Mouse (Mus musculus) cerebellum, adult 11 months (tissue): ENCODE measurements around the gene Podxl.
A peak's percentile ranks its signal among the peaks of the same experiment; 100 is the strongest.
"Not testable (repeated sequence)": the region's sequence is repeated elsewhere in the genome, so short reads cannot be mapped to it uniquely, and the experiment has no call there.

Experiments used
- DNase-seq: peaks from one replicate; pipeline ENCODE4 v3.0.0; 2022

The Podxl gene

GRCm38 (mm10) chr6:31564901-31565391 is 1.2 kb upstream of the Podxl start:
- DNase-seq: no peak

DNA sequence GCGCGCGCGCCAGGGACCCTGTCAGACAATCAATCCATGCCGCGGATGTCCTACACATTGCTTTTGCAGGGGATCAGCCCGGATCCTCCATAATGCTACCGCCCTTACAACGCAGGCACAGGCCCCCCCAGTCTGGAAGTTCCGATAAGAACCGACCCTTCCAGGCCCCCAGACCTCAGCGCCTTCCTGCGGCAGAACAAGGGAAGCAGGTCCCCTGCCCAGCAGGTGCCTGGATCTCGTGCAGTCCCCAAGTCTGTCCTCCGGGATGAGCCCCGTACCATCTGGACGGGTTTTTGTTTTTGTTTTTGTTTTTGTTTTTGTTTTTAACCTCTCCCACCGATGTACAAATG is 376 bp upstream of the Podxl start:
- no peak for DNase-seq

DNA sequence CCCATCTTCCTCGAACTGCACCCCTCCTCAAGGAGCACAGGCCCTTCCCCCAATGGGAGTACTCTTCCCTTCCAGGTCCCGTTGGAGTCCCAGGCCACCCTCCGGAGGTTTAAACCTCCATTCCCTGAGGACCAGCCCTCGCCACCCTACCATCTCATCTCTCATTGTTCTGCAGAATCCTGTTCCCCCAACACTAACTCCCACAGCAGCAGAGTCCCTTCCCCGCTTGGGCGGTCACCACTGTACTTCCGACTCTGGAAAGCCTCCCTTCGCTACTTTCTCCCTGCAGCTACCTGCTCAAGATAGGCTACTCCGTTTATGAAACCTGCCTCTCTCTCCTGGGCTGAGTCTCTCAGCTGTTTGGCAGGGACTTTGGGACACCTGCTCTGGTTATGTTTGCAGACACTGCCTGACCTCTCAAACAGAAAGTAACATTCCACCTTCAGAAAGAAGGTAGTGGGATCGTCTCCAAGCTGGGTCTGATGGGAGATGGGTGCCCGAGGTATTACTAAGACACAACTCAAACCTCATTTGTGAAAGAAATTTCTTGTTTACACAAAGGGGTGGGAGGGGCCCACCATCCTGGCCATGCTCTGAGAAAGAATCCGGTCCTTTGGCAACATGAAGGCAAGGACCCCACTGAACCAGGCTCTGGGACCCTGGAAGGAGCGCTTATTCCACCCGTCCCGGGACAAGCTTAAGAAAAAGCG is 1.3 kb downstream of the Podxl start:
- DNase-seq: no peak

DNA sequence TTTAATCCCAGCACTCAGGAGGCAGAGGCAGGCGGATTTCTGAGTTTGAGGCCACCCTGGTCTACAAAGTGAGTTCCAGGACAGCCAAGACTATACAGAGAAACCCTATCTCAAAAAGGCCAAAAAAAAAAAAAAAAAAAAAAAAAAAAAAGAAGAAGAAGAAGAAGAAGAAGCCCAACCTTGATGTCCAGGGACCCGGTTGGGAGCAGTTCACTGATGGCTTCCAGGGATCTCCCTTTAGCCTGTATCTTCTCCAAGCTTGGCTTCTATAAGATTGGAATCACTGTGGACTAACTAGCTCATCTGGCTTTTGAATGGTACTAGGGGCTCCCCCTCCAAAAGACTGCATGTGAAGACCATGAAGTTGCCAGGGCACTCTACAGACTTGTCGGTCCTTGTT is 1.8 kb downstream of the Podxl start:
- DNase-seq: not testable (repeated sequence)

GRCm38 (mm10) chr6:31560138-31560959 is 3.4 kb downstream of the Podxl start:
- no peak for DNase-seq

DNA sequence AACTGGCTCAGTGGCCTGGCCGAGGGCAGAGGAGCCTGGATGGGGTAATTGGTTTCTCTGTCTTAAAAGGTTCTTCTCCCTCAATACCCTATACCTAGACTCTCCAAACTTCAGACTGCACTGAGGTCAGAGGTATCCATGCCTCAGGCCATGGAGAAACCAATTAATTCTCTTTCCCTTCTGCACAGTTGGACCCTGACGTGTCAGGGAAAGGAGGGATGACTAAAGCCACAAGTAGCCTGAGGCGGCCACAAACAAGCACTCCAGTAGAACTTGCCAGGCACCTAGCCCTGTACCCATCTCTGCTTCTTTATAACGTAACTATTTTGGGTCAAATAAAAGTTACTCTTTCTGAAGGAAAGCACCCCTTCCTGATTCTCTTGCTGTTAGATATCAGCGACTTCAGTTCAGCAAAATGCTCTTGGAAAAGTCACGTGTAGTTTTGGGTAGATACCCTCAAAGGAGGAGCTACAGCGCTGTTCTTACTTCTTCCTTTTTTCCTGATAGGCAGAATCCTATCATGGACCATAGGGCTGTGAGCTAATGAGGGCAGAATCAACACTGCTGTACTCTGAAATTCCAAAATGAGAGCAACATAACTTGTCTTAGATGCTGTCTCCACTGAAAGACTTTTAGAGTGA is 7.2 kb downstream of the Podxl start:
- DNase-seq: no peak

DNA sequence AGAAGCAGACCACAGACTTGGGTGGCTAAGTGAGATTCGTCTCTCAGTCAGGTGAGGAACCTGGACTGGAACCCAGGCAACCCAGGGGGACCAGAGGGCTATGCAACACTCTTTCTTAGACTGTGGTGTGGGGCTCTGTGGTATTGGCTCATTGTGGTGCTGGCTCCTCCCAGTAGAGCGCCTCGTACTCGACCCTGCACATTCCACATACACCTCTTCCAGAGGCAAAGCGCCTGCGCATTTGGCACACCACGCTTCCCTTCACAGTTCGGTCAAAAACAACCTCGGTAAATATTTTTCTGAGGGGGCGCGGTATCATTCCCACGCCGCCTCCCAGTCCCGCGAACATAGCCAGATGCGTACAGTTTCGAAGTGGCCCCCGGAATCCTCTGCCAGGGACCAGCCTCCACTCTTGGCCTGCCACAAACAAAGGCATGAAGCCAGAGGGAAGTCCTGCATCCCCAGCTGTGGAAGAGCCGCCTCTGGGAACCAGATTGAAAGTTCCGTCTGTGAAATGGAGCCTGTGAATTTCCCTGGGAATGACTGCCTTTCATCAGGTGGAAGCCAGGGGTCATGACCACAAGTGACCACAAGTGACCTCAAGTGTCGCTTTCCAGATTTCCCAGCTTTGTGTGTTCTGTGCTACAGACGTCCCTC is 12.8 kb downstream of the Podxl start:
- no peak for DNase-seq

DNA sequence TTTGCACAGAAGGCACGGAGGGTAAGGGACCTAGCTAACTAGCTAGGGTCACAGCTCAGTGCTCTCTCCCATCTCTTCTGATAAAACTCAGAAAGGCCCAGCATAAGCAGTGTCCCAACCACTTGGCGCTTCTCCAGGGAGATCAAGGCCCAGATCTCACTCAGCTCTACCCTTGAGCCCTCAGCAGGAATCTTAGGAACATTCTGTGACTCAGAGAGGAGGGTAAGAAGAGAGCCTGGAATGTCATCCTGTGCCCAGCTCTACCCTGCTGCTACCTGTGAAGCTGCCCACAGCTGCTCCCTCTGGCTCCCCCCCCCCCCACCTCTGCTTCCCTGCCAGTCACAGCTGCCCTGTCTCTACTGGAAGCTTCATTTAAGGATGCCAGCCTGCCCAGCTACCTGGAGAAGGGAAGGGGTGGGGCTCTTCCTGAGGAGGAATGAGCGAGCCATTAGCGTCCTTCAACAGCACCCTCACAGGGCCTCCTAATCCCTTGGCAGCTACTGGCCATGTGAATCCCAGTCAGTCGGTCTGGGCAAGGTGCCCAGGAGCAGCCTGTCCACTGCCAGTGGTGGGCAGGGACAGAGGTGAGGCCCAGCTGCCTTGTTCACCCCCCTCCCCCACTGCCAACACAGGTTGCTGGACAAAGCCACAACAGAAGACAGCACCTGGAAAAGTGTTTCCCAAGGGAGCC is 14.3 kb downstream of the Podxl start:
- DNase-seq: no peak

- no peak for DNase-seq
These were observed 19.5 kb downstream of the Podxl start for GRCm38 (mm10) chr6:31544318-31544717.

DNA sequence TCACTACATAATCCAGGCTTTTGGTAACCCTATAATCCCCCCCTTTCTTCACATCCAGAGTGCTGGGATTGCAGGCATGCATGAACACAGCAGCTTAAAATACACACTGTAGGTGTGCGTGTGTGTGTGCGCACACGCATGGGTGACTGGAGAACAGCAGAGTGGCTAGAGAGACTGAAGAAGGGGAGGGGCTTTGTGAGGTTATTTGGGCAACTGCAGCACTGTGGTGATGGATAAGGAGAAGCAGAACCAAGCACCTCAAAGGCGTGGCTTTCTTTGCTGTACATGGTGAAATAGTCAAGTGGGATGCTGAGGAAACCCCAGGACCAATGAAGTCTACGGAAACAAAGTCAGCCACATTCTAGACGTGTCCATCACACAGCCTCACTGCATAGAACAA is 23.8 kb downstream of the Podxl start:
- DNase-seq: no peak

- no peak for DNase-seq
These were observed 25.7 kb downstream of the Podxl start for GRCm38 (mm10) chr6:31538112-31538511.

DNA sequence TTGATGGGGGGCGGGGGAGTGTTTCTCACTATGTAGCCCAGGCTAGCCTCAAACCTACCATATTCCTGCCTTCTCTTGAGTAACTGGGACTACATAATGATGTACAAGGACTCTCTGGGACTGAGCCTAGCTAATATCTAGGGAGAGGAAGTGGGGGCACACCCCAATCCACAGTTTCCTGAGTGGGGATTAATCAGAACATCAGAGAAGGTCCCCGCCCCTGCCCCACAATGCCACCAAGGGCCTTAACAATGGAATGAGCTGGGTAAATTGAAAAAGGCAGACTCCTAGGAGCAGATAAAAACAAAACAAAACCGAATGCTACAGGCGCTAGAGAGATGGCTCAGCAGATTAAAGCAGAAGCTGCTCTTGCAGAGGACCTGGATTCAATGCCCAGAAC is 26.6 kb downstream of the Podxl start:
- DNase-seq: no peak

GRCm38 (mm10) chr6:31534705-31535104 is 29.1 kb downstream of the Podxl start:
- DNase-seq: no peak

DNA sequence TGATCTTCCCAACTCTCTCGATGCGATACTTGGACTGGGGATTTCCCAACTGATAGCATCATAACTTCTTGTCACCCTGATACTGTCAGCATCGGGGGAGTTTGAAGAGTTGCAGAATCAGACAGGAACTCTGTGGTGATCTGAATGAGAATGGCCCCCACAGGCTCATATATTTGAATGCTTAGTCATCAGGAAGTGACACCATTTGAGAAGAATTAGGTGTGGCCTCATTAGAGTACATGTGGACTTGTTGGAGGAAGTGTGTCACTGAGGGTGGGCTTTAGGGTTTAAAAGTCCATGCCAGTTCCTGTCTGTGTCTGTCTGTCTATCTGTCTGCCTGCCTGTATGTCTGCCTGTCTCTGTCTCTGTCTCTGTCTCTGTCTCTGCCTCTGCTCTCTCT is 31.9 kb downstream of the Podxl start:
- DNase-seq: no peak

- DNase-seq: no peak
These were observed 35.4 kb downstream of the Podxl start for GRCm38 (mm10) chr6:31528339-31528738.

GRCm38 (mm10) chr6:31527897-31528296 is 35.9 kb downstream of the Podxl start:
- DNase-seq: no peak

DNA sequence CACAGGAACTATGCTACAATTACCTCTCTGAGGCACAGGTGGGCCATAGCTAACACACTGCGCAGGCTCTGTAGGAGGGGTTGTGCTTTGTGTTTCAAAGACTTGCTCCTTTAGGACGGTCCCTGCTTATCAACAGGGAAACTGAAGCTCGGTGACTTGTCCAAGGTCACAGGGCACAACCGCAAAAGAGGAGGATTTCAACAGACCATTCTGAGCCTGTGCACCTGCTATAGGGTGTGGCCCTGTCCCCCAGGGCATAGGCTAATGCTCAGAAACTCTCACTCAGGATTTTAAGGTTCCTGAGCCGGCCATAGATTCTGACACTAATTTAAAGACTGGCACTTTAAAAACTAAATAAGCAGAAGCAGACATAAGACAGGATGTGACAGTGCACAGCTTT is 36.9 kb downstream of the Podxl start:
- no peak for DNase-seq

GRCm38 (mm10) chr6:31525231-31525900 is 38.4 kb downstream of the Podxl start:
- peak; percentile 25 for DNase-seq

DNA sequence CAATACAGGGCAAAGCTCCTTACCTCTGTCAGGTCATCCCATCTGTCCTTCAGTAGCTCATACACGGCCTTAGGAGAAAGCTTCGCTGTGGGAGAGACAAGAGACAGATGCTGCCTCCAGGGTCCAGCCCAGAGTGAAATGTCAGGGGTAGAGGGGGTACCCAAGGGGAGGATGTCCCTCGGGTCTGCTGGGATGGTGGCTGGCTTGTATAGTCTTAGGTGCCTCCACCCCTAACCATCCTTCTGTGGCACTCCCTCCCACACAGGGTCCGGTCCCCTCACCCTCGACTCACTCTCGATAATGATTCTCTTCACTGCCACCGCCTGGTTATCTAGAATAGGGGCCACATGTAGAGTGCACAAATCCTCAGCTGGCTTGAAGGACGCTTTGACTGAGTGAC is 39.1 kb downstream of the Podxl start:
- no peak for DNase-seq

DNA sequence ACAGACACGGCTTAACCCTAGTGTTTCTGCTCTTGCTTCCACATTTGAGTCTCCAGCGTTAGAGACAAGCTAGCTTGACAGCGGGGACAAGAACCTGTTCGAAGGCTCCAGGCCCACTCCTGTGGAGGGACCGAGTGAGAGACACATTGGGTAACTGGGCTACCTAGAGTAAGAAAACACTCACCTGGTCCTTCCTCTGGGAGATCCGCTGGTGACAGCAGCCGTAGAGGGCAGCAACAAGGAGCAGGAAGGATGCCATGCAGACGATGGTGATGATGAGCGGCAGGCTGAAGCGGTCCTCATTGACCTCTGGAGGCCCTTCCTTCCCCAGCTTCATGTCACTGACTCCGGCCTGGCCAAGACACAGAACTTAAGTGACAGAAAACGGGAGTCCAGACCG is 39.7 kb downstream of the Podxl start:
- no peak for DNase-seq

- no peak for DNase-seq
These were observed 40.1 kb downstream of the Podxl start for GRCm38 (mm10) chr6:31523657-31524056.

DNA sequence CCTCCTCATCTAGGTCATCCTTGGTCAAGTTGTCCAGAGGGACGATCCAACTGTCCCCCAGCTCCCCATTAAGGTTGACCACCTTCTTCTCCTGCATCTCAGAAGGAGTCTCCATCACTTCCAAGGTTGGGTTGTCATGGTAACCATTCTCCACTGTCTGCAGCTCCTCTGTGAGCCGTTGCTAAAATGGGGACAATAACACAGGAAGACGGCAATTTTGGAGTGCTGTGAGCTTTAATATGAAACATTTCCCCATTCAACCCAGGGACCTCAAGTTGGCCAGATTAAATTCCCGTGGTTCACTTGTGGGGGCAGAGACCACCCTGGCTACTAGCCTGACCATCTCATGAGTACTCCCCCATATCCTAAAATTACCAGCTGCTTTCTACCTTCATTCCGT is 40.7 kb downstream of the Podxl start:
- DNase-seq: no peak
